Mouse (Mus musculus) cerebellum, adult 9-10 months (tissue): ENCODE measurements at regions not wholly inside any gene's neighbourhood (a gene's known extent, or its start where the extent isn't known, plus 50 kb on each side); places are given as distances from the start of the nearest gene placed in this dataset.

Experiments used
- DNase-seq: peaks from one replicate; pipeline ENCODE4 v3.0.0; 2022

GRCm38 (mm10) chr7:36829710-36830109, 131.8 kb downstream of the Tshz3 start:
- DNase-seq: no peak

GRCm38 (mm10) chr7:36830155-36830554, 132.2 kb downstream of the Tshz3 start:
- no peak for DNase-seq

- no peak for DNase-seq
Observed at GRCm38 (mm10) chr7:36848279-36848678, 150.4 kb downstream of the Tshz3 start.

GRCm38 (mm10) chr7:36851275-36851889, 153.5 kb downstream of the Tshz3 start:
- no peak for DNase-seq

- no peak for DNase-seq
Observed at GRCm38 (mm10) chr7:36854308-36854707, 156.4 kb downstream of the Tshz3 start.

- no peak for DNase-seq
Observed at GRCm38 (mm10) chr7:36859428-36859827, 161.5 kb downstream of the Tshz3 start.

GRCm38 (mm10) chr7:36862481-36862880, 164.6 kb downstream of the Tshz3 start:
- no peak for DNase-seq

GRCm38 (mm10) chr7:36863745-36864144, 165.8 kb downstream of the Tshz3 start:
- DNase-seq: no peak

- no peak for DNase-seq
Observed at GRCm38 (mm10) chr7:36864675-36865074, 166.8 kb downstream of the Tshz3 start.

GRCm38 (mm10) chr7:36866602-36867001, 168.7 kb downstream of the Tshz3 start:
- no peak for DNase-seq

- DNase-seq: no peak
Observed at GRCm38 (mm10) chr7:36874004-36874403, 176.1 kb downstream of the Tshz3 start.

GRCm38 (mm10) chr7:36877686-36878085, 179.8 kb downstream of the Tshz3 start:
- DNase-seq: no peak

GRCm38 (mm10) chr7:36892776-36893500, 195.0 kb downstream of the Tshz3 start:
- no peak for DNase-seq

GRCm38 (mm10) chr7:36896339-36896738, 198.4 kb downstream of the Tshz3 start:
- no peak for DNase-seq

- DNase-seq: no peak
Observed at GRCm38 (mm10) chr7:36901537-36901936, 203.6 kb downstream of the Tshz3 start.

GRCm38 (mm10) chr7:36913304-36913703, 215.4 kb downstream of the Tshz3 start:
- DNase-seq: no peak

- no peak for DNase-seq
Observed at GRCm38 (mm10) chr7:36914261-36914660, 216.3 kb downstream of the Tshz3 start.

- no peak for DNase-seq
Observed at GRCm38 (mm10) chr7:36915171-36915570, 217.3 kb downstream of the Tshz3 start.

- DNase-seq: no peak
Observed at GRCm38 (mm10) chr7:36917011-36917410, 219.1 kb downstream of the Tshz3 start.

GRCm38 (mm10) chr7:36919413-36919812, 221.5 kb downstream of the Tshz3 start:
- no peak for DNase-seq

- DNase-seq: no peak
Observed at GRCm38 (mm10) chr7:36921003-36921402, 223.1 kb downstream of the Tshz3 start.

- DNase-seq: no peak
Observed at GRCm38 (mm10) chr7:36933490-36933889, 235.6 kb downstream of the Tshz3 start.

GRCm38 (mm10) chr7:36934792-36935555, 237.1 kb downstream of the Tshz3 start:
- no peak for DNase-seq

GRCm38 (mm10) chr7:36940611-36941010, 242.7 kb downstream of the Tshz3 start:
- no peak for DNase-seq
